Mouse (Mus musculus): ENCODE measurements around the gene Cpe. TPM values are rescaled to one million over a fixed set of nuclear protein-coding genes. Genes with fewer than 3 reads are reported as not detected.
A peak's percentile ranks its signal among the peaks of the same experiment; 100 is the strongest.

Gene Cpe
- polyA plus RNA-seq, 1 experiment from 2014 or later: 133 TPM

DNA sequence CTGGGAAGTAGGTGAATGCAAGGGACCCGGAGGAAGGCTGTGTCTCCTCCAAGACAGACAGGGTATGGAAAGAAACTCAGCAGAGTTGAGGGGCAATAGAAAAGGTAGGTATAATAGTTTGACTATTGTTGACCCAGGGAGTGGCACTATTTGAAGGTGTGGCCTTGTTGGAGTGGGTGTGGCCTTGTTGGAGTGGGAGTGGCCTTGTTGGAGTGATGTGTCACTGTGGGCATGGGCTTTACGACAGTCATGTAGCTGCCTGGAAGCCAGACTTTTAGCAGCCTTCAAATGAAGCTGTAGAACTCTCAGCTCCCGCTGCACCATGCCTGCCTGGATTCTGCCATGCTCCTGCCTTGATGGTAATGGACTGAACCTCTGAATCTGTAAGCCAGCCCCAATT is 76.3 kb downstream of the Cpe start:
- H3K9me3 ChIP-seq (ENCODE audit: control insufficient read depth, low read length): no peaks in the 10 kb centered on the region
- H3K4me1 ChIP-seq (replicated peaks; ENCODE audit: control insufficient read depth, insufficient read depth): no peaks in the 10 kb centered on the region
- ATAC-seq (ENCODE audit: low FRiP score, low TSS enrichment) (peak; percentile 60; the same call in 1 of the 2 replicates), DNase-seq (ENCODE audit: low spot score) (no peak)
- TF ChIP-seq CTCF (IDR thresholded peaks at IDR 0.05; ENCODE audit: low read depth) (no peak), EP300 (optimal IDR thresholded peaks at IDR 0.05) (no peak)
- no peak overlapping the region for H3K27ac ChIP-seq (replicated peaks)
- no peak overlapping the region for H3K4me2 ChIP-seq (replicated peaks; ENCODE audit: low read depth)
- no peaks in the 10 kb centered on the region for H3K36me3 ChIP-seq (ENCODE audit: control insufficient read depth, insufficient read depth, low read length)
- H3K9ac ChIP-seq (ENCODE audit: low read length): no peak overlapping the region
- no peak overlapping the region for H3K4me3 ChIP-seq (ENCODE audit: low read depth, low read length)
- WGBS: 80% methylated on average over 3 of the region's 3 CpGs
- H3K27me3 ChIP-seq (ENCODE audit: control insufficient read depth, insufficient read depth, low read length): no peaks in the 10 kb centered on the region

- no peak for TF ChIP-seq EP300 (optimal IDR thresholded peaks at IDR 0.05)
- no peak for TF ChIP-seq CTCF (IDR thresholded peaks at IDR 0.05; ENCODE audit: low read depth)
- Histone ChIP-seq H3K36me3 (ENCODE audit: control insufficient read depth, insufficient read depth, low read length) (no peaks in the 10 kb centered on the region), H3K4me2 (replicated peaks; ENCODE audit: low read depth) (no peak overlapping the region), H3K4me3 (ENCODE audit: low read depth, low read length) (no peak overlapping the region), H3K9ac (ENCODE audit: low read length) (no peak overlapping the region), H3K9me3 (ENCODE audit: control insufficient read depth, low read length) (no peaks in the 10 kb centered on the region), H3K4me1 (replicated peaks; ENCODE audit: control insufficient read depth, insufficient read depth) (no peaks in the 10 kb centered on the region), H3K27ac (replicated peaks) (no peak overlapping the region), H3K27me3 (ENCODE audit: control insufficient read depth, insufficient read depth, low read length) (no peaks in the 10 kb centered on the region)
- DNase-seq (ENCODE audit: low spot score) (no peak), ATAC-seq (ENCODE audit: low FRiP score, low TSS enrichment) (peak; percentile 81)
- 51% methylated on average over 4 of the region's 4 CpGs for WGBS
Observed at GRCm38 (mm10) chr8:64615459-64615858, 77.4 kb downstream of the Cpe start.

DNA sequence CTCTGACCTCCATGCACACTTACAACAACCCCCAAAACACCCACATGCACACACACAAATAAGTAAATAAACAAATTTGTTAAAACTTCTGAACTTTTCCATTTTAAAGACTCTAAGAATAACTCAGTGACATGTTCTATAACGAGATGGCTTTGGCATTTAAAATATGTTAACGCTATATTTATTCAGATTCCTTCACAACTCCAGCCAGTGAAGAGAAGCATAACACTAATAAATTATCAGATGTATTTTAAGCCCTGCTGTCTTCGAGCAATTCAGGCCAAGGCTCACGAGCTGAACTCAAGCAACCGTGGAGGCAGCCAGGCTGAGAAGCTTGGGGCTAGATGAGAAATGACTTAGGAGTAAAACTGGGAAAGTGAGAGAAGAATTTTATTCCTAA is 79.2 kb downstream of the Cpe start:
- Histone ChIP-seq H3K36me3 (ENCODE audit: control insufficient read depth, insufficient read depth, low read length) (no peaks in the 10 kb centered on the region), H3K4me2 (replicated peaks; ENCODE audit: low read depth) (no peak overlapping the region), H3K4me3 (ENCODE audit: low read depth, low read length) (no peak overlapping the region), H3K9ac (ENCODE audit: low read length) (no peak overlapping the region), H3K9me3 (ENCODE audit: control insufficient read depth, low read length) (no peaks in the 10 kb centered on the region), H3K27ac (replicated peaks) (no peak overlapping the region), H3K27me3 (ENCODE audit: control insufficient read depth, insufficient read depth, low read length) (no peaks in the 10 kb centered on the region), H3K4me1 (replicated peaks; ENCODE audit: control insufficient read depth, insufficient read depth) (no peaks in the 10 kb centered on the region)
- ATAC-seq (ENCODE audit: low FRiP score, low TSS enrichment) (no peak), DNase-seq (ENCODE audit: low spot score) (no peak)
- no peak for TF ChIP-seq CTCF (IDR thresholded peaks at IDR 0.05; ENCODE audit: low read depth)
- no peak for TF ChIP-seq EP300 (optimal IDR thresholded peaks at IDR 0.05)
- WGBS: 49% methylated on average over 5 of the region's 5 CpGs

GRCm38 (mm10) chr8:64611210-64611974 is 81.5 kb downstream of the Cpe start:
- no peak overlapping the region for H3K4me2 ChIP-seq (replicated peaks; ENCODE audit: low read depth)
- ATAC-seq (ENCODE audit: low FRiP score, low TSS enrichment) (no peak), DNase-seq (ENCODE audit: low spot score) (no peak)
- TF ChIP-seq CTCF (IDR thresholded peaks at IDR 0.05; ENCODE audit: low read depth) (no peak), EP300 (optimal IDR thresholded peaks at IDR 0.05) (no peak)
- H3K27ac ChIP-seq (replicated peaks): no peak overlapping the region
- no peak overlapping the region for H3K4me3 ChIP-seq (ENCODE audit: low read depth, low read length)
- WGBS: 70% methylated on average over 11 of the region's 11 CpGs
- no peak overlapping the region for H3K9ac ChIP-seq (ENCODE audit: low read length)
- H3K4me1 ChIP-seq (replicated peaks; ENCODE audit: control insufficient read depth, insufficient read depth): no peaks in the 10 kb centered on the region
- H3K9me3 ChIP-seq (ENCODE audit: control insufficient read depth, low read length): no peaks in the 10 kb centered on the region
- H3K36me3 ChIP-seq (ENCODE audit: control insufficient read depth, insufficient read depth, low read length): no peaks in the 10 kb centered on the region
- no peaks in the 10 kb centered on the region for H3K27me3 ChIP-seq (ENCODE audit: control insufficient read depth, insufficient read depth, low read length)

- H3K4me3 ChIP-seq (ENCODE audit: low read depth, low read length): no peak overlapping the region
- H3K4me1 ChIP-seq (replicated peaks; ENCODE audit: control insufficient read depth, insufficient read depth): no peaks in the 10 kb centered on the region
- DNase-seq (ENCODE audit: low spot score) (no peak), ATAC-seq (ENCODE audit: low FRiP score, low TSS enrichment) (no peak)
- no peaks in the 10 kb centered on the region for H3K27me3 ChIP-seq (ENCODE audit: control insufficient read depth, insufficient read depth, low read length)
- WGBS: 88% methylated on average over 16 of the region's 16 CpGs
- no peak overlapping the region for H3K4me2 ChIP-seq (replicated peaks; ENCODE audit: low read depth)
- no peak overlapping the region for H3K27ac ChIP-seq (replicated peaks)
- H3K9ac ChIP-seq (ENCODE audit: low read length): no peak overlapping the region
- TF ChIP-seq CTCF (IDR thresholded peaks at IDR 0.05; ENCODE audit: low read depth): no peak
- TF ChIP-seq EP300 (optimal IDR thresholded peaks at IDR 0.05): no peak
- no peaks in the 10 kb centered on the region for H3K9me3 ChIP-seq (ENCODE audit: control insufficient read depth, low read length)
- no peaks in the 10 kb centered on the region for H3K36me3 ChIP-seq (ENCODE audit: control insufficient read depth, insufficient read depth, low read length)
Observed at GRCm38 (mm10) chr8:64608931-64609330, 83.9 kb downstream of the Cpe start.

DNA sequence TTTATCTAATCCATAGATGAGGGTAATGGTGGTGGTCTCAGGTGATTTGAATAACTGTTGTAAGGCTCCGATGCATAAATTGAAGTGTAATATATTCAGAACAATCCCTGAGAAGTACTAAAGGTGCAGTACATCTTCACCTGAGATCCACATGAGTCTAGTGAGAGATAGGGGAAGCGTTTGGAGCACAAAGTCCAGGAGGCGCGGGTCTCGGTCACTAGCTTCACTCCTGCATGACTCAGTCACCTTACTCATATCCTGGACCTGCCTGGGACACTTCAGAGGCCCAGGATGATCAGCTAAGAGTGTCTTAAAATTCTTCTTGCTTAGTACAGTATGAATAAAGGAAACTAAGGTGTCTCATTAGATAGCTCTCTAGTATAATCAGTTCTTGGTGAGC is 86.8 kb downstream of the Cpe start:
- Histone ChIP-seq H3K27me3 (ENCODE audit: control insufficient read depth, insufficient read depth, low read length) (no peaks in the 10 kb centered on the region), H3K4me1 (replicated peaks; ENCODE audit: control insufficient read depth, insufficient read depth) (no peaks in the 10 kb centered on the region), H3K4me3 (ENCODE audit: low read depth, low read length) (no peak overlapping the region), H3K9ac (ENCODE audit: low read length) (no peak overlapping the region), H3K27ac (replicated peaks) (no peak overlapping the region), H3K9me3 (ENCODE audit: control insufficient read depth, low read length) (no peaks in the 10 kb centered on the region), H3K36me3 (ENCODE audit: control insufficient read depth, insufficient read depth, low read length) (no peaks in the 10 kb centered on the region), H3K4me2 (replicated peaks; ENCODE audit: low read depth) (no peak overlapping the region)
- TF ChIP-seq EP300 (optimal IDR thresholded peaks at IDR 0.05) (no peak), CTCF (IDR thresholded peaks at IDR 0.05; ENCODE audit: low read depth) (no peak)
- whole genome bisulfite sequencing: 88% methylated on average over 5 of the region's 5 CpGs
- DNase-seq (ENCODE audit: low spot score): no peak
- no peak for ATAC-seq (ENCODE audit: low FRiP score, low TSS enrichment)

All from stomach, postnatal 0 days (tissue).